Mouse (Mus musculus): Measurements from ENCODE around the gene Cenpx.

GRCm38 (mm10) chr11:120686650-120687272 is 26.8 kb downstream of the Cenpx start:
- TF ChIP-seq CTCF (IDR thresholded peaks at IDR 0.05; ENCODE audit: low read depth, low read length) (no peak), POLR2A (IDR thresholded peaks at IDR 0.05; ENCODE audit: extremely low read depth, insufficient read depth, low read length) (0 out of 2 replicates have a peak, but pooled peaks have one; percentile 15)

Measured in liver, adult 2 months (tissue).